Mouse (Mus musculus) right cerebral cortex, postnatal 25 days (tissue): ENCODE measurements around the gene Zfp385b.
"Not testable (repeated sequence)": the region's sequence is repeated elsewhere in the genome, so short reads cannot be mapped to it uniquely, and the experiment has no call there.

ENCODE experiments used
- DNase-seq: peaks from one replicate; pipeline ENCODE4 v3.0.0; 2022

Zfp385b gene

GRCm38 (mm10) chr2:77506308-77506707 lies 313.1 kb downstream of the Zfp385b start:
- DNase-seq = no peak

DNA sequence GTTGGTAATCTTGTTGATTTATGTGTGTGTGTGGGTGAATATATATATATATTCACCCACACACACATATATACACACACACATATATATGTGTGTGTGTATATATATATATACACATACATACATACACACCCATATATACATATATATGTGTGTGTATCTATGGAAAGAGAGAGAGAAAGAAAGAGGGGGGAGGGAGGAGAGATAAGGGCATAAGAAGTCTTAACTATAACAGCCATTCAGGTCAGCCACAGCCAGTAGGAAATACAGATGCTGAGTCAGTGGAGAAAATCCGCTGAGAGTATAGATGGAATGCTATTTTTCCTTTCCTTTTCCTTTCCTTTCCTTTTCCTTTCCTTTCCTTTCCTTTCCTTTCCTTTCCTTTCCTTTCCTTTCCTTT lies 313.8 kb downstream of the Zfp385b start:
- DNase-seq = no peak

- DNase-seq = no peak
These were observed 315.6 kb downstream of the Zfp385b start for GRCm38 (mm10) chr2:77503674-77504351.

DNA sequence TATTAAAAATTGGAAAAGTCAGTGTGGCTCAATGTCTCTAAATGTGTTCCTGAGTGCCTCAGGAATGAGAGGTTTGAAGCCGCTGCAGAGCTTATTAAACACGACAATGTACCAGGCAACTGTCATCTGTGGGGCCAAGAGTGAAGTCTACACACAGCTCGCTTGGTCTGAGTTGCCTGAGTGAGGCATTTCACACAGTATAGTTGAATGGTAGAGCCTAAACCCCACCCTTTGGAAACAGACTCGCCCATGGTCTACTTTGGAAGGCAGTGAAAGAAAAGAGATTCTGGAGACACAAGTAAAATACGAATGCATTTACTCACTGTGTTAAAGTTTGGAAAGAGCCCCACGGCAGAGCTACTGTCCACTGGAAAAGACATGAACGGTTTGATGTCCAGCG lies 316.2 kb downstream of the Zfp385b start:
- DNase-seq = no peak

- no peak for DNase-seq
These were observed 317.0 kb downstream of the Zfp385b start for GRCm38 (mm10) chr2:77502458-77502857.

DNA sequence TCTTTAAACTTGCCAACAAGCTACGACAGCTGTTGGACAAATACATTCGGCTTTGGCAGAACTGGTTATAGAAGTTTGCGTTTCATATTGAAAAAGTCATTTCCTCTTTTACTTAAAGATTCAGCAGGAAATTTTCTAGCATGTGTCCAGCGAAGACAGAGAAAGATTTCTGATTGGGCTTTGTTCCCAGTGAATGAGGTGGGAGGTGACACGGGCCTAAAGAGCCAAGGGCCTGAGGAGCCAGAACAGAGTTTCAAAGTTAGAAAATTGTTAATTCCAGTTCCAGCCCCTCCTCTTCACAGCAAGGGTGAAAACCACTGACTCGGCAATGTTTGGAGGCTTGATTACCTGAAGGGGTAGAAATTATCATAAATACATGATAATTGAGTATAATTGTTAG lies 319.0 kb downstream of the Zfp385b start:
- no peak for DNase-seq

- DNase-seq = no peak
These were observed 321.1 kb downstream of the Zfp385b start for GRCm38 (mm10) chr2:77498379-77498778.

- DNase-seq = no peak
These were observed 321.5 kb downstream of the Zfp385b start for GRCm38 (mm10) chr2:77497942-77498341.

GRCm38 (mm10) chr2:77496071-77496470 lies 323.4 kb downstream of the Zfp385b start:
- no peak for DNase-seq

GRCm38 (mm10) chr2:77495344-77495743 lies 324.1 kb downstream of the Zfp385b start:
- no peak for DNase-seq

- no peak for DNase-seq
These were observed 325.7 kb downstream of the Zfp385b start for GRCm38 (mm10) chr2:77493695-77494094.

GRCm38 (mm10) chr2:77487151-77487550 lies 332.3 kb downstream of the Zfp385b start:
- no peak for DNase-seq

GRCm38 (mm10) chr2:77481274-77481673 lies 338.2 kb downstream of the Zfp385b start:
- DNase-seq = peak; percentile 4

- DNase-seq = no peak
These were observed 341.9 kb downstream of the Zfp385b start for GRCm38 (mm10) chr2:77477536-77477935.

DNA sequence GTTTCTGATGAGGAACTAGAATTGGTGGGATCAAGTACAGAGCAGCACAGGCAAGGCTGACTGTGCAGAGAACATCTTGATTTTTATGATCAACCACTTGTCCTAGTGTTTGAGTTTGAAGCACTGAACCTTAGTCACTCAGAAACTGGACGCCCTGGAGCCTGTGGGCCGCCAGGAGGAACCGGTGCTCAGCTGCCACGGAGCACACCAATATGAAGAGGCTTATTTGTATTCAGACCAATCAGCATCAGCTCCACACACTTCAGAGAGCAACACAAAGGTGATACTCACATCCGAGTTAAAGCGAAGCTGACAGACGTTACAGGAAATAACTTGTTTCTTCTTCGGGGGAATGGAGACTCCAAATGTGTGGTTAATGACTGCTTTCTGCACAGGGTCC lies 343.0 kb downstream of the Zfp385b start:
- DNase-seq = no peak

DNA sequence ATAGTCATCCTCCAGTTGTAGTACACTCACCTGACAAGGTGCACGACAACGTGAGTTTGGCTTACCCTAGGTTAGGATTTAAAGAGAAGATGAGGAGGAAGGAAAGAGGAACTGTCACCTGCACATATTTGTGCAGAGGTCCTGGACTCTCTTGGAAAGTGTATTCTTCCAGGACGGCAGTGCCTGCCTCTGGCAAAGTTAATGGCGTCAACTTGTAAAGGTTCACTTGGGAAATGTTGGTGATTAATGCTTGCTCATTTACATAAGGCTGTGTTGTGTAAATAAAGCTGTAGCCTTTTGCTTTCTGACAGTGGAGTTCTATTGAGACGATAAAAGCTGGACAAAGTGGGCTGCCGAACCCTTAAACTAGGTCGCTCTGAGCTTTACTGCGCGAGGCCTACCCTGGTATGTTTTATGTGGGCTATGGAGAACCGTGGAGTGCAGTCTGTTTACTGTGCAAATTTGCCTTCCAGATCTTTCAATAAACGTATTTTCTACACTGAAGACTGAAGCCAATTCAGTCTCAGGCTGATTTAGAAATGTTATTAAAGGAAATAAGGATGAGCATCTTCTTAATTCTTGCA lies 347.1 kb downstream of the Zfp385b start:
- peak; percentile 2 for DNase-seq

GRCm38 (mm10) chr2:77470716-77471115 lies 348.7 kb downstream of the Zfp385b start:
- DNase-seq = peak; percentile 2

DNA sequence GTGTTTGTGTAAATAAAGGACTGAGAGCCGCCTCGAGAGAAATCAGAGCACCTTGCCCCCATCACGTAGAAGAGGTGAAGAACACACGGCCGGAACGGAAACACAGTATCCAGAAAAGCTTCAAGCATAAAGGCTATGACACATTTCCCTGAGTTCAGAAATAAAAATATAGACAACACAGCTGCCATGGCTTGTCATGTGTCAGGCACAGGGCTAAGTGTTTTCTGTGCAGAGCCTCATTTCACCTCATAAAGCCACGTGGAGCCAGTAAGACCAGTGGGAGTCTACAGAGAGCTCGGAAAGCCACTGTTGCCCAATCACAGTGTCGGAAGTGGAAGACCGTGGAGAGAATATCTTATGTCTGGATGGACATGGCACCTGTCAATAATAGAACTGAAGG lies 358.0 kb downstream of the Zfp385b start:
- no peak for DNase-seq

DNA sequence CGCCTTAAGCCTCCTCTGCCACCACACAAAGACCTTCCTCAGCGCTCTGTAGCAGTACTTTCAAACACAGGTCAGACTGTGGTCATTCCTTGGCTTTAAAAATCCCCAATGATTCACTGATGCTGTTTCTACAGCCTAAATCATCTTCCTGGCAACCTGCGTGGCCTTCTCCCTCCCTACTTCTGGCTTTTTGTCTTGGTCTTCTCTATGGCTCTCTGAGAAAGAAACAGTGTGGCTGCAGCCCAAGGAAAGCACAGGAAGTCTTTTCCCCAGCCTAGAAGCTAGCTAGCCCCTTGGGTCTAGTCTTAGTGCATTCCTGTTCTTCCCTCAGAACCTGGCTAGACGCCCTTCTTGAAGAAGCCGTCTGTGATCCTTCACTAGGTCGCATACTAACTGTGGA lies 359.4 kb downstream of the Zfp385b start:
- no peak for DNase-seq

- no peak for DNase-seq
These were observed 361.0 kb downstream of the Zfp385b start for GRCm38 (mm10) chr2:77458431-77458830.

DNA sequence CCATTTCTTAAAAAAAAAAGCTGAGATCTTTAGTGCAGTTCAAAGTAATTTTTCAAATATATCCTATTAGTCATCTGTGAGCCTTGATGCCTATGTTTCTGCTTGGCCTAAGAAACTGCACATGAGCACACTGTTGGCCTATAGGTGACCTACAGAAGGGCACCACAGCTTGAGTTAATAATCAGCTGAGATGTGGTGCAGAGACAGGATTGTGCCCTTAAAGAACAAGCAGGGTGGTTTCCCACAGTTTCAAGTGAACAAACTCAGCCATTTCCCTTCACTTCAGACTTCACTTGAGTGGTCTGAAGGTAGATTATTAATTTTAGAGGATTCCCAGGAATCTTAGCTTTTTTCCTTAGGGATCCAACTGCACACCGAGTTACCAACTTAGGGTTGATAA lies 362.3 kb downstream of the Zfp385b start:
- no peak for DNase-seq

DNA sequence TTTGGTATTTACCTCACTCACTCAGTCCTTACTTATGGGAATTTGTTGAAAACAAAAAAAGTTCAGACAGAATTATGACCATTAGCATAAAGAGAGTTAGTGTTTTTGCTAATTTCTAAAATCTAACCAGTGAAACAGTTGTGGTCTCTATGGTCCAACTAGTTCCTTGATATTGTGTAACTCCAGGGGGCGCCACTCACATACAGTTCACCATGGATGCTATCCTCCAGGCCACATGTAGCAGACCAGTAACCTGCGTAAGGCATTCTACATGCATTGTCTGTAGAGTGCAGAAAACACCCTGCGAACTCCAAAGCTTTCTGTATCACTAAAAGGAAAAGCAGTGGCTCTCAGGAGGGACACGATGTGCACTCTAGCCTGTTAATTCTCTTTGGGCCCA lies 362.8 kb downstream of the Zfp385b start:
- no peak for DNase-seq

DNA sequence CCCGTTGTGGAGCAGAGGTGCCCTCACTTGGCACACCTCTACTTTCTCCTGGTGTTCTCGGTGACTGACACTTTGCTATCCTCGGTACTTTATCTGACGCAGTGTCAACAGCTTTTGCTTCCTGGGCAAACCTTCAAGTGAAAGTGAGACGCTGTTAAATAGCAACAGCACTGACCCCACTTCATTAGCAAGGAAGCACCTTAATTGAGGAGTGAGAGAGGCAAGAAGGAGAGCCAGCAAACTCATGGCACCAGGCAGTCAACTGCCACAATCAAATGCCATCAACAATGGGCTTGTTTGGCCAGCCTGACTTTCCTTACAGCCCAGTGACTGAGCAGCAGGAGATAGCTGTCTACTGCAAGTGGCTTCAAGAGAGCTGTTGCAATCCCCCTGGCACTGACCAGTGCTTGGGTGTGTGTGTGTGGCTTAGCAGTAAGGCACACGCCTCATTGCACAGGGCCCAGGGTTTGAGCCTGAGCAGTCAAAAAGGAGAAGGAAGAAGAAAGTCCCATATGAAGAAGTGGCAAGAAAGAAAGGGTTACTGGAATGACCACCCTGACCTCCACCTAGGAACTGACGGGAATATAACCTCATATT lies 365.0 kb downstream of the Zfp385b start:
- DNase-seq = no peak

DNA sequence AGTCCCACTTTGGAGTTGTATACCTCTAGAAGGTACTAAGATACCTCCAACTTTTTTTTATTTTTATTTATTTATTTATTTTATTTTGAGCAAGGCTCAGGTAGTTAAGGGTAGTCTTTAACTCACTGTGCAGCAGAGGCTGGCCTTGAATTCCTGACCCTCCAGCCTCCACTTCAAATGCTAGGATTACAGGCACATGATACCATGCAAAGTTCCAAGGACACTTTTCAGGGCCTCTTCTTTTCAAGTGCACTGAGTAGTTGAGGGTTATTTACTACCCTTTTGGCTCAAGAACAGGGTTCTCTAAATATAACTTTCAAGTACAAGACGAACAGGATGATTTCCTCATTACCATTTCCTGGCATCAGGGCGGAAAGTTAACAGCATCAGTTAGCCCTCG lies 365.7 kb downstream of the Zfp385b start:
- DNase-seq = no peak

GRCm38 (mm10) chr2:77450017-77450416 lies 369.4 kb downstream of the Zfp385b start:
- not testable (repeated sequence) for DNase-seq
